Mouse (Mus musculus) testis, adult 2 months (tissue): ENCODE measurements at regions not wholly inside any gene's neighbourhood (a gene's known extent, or its start where the extent isn't known, plus 50 kb on each side); places are given as distances from the start of the nearest gene placed in this dataset.

Experiments used
- CTCF ChIP-seq: fragments of 200-500 bp; IDR thresholded peaks from 2 replicates; pipeline ENCODE4 v1.5.1; 2012; ENCODE audit warnings: low read depth, mild to moderate bottlenecking, inconsistent platforms, low read length, moderate library complexity; ENCODE audit not compliant: control insufficient read depth, insufficient read depth, insufficient replicate concordance
- POLR2A ChIP-seq: fragments of 200-500 bp; IDR thresholded peaks from 2 replicates; pipeline ENCODE4 v1.6.1; 2012; ENCODE audit warnings: low read depth, mild to moderate bottlenecking, inconsistent platforms, low read length, moderate library complexity; ENCODE audit not compliant: control insufficient read depth

GRCm38 (mm10) chr9:30174646-30175045 lies 211.7 kb upstream of the Ntm start:
- TF ChIP-seq CTCF (no peak), POLR2A (no peak)
